Mouse (Mus musculus): ENCODE data around the gene Nck2. TPM values are rescaled to one million over a fixed set of nuclear protein-coding genes. Genes with fewer than 3 reads are reported as not detected.
A peak's percentile ranks its signal among the peaks of the same experiment; 100 is the strongest.
"Not testable (repeated sequence)": the region's sequence is repeated elsewhere in the genome, so short reads cannot be mapped to it uniquely, and the experiment has no call there.

The Nck2 gene
- polyA plus RNA-seq, 2 experiments, result 8.4 to 9.0 TPM

GRCm38 (mm10) chr1:43542339-43542738 lies 98.0 kb downstream of the Nck2 start:
- Histone ChIP-seq H3K9me3 (ENCODE audit: control insufficient read depth, low read length) (no peaks in the 10 kb centered on the region), H3K27ac (no peak overlapping the region), H3K4me3 (ENCODE audit: insufficient read depth in 1 of 2, low read depth in 2 of 2, low read length in 2 of 2) (no peak overlapping the region), H3K27me3 (ENCODE audit: control insufficient read depth, insufficient read depth, low read length) (no peaks in the 10 kb centered on the region), H3K4me2 (ENCODE audit: low read depth) (no peak overlapping the region), H3K36me3 (replicated peaks; ENCODE audit: control insufficient read depth, insufficient read depth, low read depth) (no peaks in the 10 kb centered on the region; the same call in 1 of the 2 replicates), H3K4me1 (replicated peaks; ENCODE audit: control insufficient read depth in 2 of 2, insufficient read depth in 2 of 2, low read length in 1 of 2) (peaks cover 15 to 44% of the 10 kb centered on the region in 2 experiments), H3K9ac (replicated peaks) (no peak overlapping the region)
- WGBS (ENCODE audit: insufficient replicate concordance), result 19% methylated on average over 4 of the region's 4 CpGs
- TF ChIP-seq CTCF (IDR thresholded peaks at IDR 0.05; ENCODE audit: low read depth) (no peak), EP300 (IDR thresholded peaks at IDR 0.05; ENCODE audit: low read depth) (no peak)
- DNase-seq (ENCODE audit: low read depth in 3 of 3, low spot score in 3 of 3) (no peak), ATAC-seq (ENCODE audit: insufficient read depth) (no peak)

GRCm38 (mm10) chr1:43547644-43548043 lies 103.3 kb downstream of the Nck2 start:
- Histone ChIP-seq H3K36me3 (replicated peaks; ENCODE audit: control insufficient read depth, insufficient read depth, low read depth) (no peaks in the 10 kb centered on the region), H3K4me2 (ENCODE audit: low read depth) (peak overlapping the region; percentile 45), H3K9ac (replicated peaks) (no peak overlapping the region), H3K27me3 (ENCODE audit: control insufficient read depth, insufficient read depth, low read length) (no peaks in the 10 kb centered on the region), H3K9me3 (ENCODE audit: control insufficient read depth, low read length) (no peaks in the 10 kb centered on the region), H3K4me3 (ENCODE audit: insufficient read depth in 1 of 2, low read depth in 2 of 2, low read length in 2 of 2) (no peak overlapping the region), H3K27ac (peak overlapping the region; percentile 32), H3K4me1 (replicated peaks; ENCODE audit: control insufficient read depth in 2 of 2, insufficient read depth in 2 of 2, low read length in 1 of 2) (peaks cover 24 to 29% of the 10 kb centered on the region in 2 experiments)
- TF ChIP-seq EP300 (IDR thresholded peaks at IDR 0.05; ENCODE audit: low read depth) (peak; percentile 73), CTCF (IDR thresholded peaks at IDR 0.05; ENCODE audit: low read depth) (no peak)
- 8% methylated on average over 2 of the region's 2 CpGs for WGBS (ENCODE audit: insufficient replicate concordance)
- DNase-seq (ENCODE audit: low read depth in 3 of 3, low spot score in 3 of 3) (peak in 2 of 3 experiments; percentile 64 to 68), ATAC-seq (ENCODE audit: insufficient read depth) (peak; percentile 89)

GRCm38 (mm10) chr1:43548749-43549148 lies 104.4 kb downstream of the Nck2 start:
- peaks cover 26 to 30% of the 10 kb centered on the region in 2 experiments for H3K4me1 ChIP-seq (replicated peaks; ENCODE audit: control insufficient read depth in 2 of 2, insufficient read depth in 2 of 2, low read length in 1 of 2)
- ATAC-seq (ENCODE audit: insufficient read depth), result no peak
- no peaks in the 10 kb centered on the region for H3K9me3 ChIP-seq (ENCODE audit: control insufficient read depth, low read length)
- peak overlapping the region; percentile 32 for H3K27ac ChIP-seq
- no peaks in the 10 kb centered on the region; the same call in 1 of the 2 replicates for H3K36me3 ChIP-seq (replicated peaks; ENCODE audit: control insufficient read depth, insufficient read depth, low read depth)
- H3K27me3 ChIP-seq (ENCODE audit: control insufficient read depth, insufficient read depth, low read length), result no peaks in the 10 kb centered on the region
- DNase-seq (ENCODE audit: low read depth in 3 of 3, low spot score in 3 of 3), result no peak
- WGBS (ENCODE audit: insufficient replicate concordance), result 70% methylated on average over 5 of the region's 5 CpGs
- H3K4me3 ChIP-seq (ENCODE audit: insufficient read depth in 1 of 2, low read depth in 2 of 2, low read length in 2 of 2), result no peak overlapping the region
- no peak overlapping the region for H3K4me2 ChIP-seq (ENCODE audit: low read depth)
- no peak overlapping the region for H3K9ac ChIP-seq (replicated peaks)
- TF ChIP-seq EP300 (IDR thresholded peaks at IDR 0.05; ENCODE audit: low read depth) (no peak), CTCF (IDR thresholded peaks at IDR 0.05; ENCODE audit: low read depth) (no peak)

GRCm38 (mm10) chr1:43550525-43550924 lies 106.1 kb downstream of the Nck2 start:
- Histone ChIP-seq H3K36me3 (replicated peaks; ENCODE audit: control insufficient read depth, insufficient read depth, low read depth) (no peaks in the 10 kb centered on the region; the same call in 1 of the 2 replicates), H3K9me3 (ENCODE audit: control insufficient read depth, low read length) (no peaks in the 10 kb centered on the region), H3K27ac (no peak overlapping the region), H3K27me3 (ENCODE audit: control insufficient read depth, insufficient read depth, low read length) (no peaks in the 10 kb centered on the region), H3K4me3 (ENCODE audit: insufficient read depth in 1 of 2, low read depth in 2 of 2, low read length in 2 of 2) (no peak overlapping the region), H3K9ac (replicated peaks) (no peak overlapping the region), H3K4me2 (ENCODE audit: low read depth) (no peak overlapping the region), H3K4me1 (replicated peaks; ENCODE audit: control insufficient read depth in 2 of 2, insufficient read depth in 2 of 2, low read length in 1 of 2) (peaks cover 32 to 41% of the 10 kb centered on the region in 2 experiments)
- DNase-seq (ENCODE audit: low read depth in 3 of 3, low spot score in 3 of 3) (no peak), ATAC-seq (ENCODE audit: insufficient read depth) (no peak)
- no peak for TF ChIP-seq CTCF (IDR thresholded peaks at IDR 0.05; ENCODE audit: low read depth)
- no peak for TF ChIP-seq EP300 (IDR thresholded peaks at IDR 0.05; ENCODE audit: low read depth)
- 80% methylated on average over 3 of the region's 3 CpGs for WGBS (ENCODE audit: insufficient replicate concordance)

- not testable (repeated sequence) for DNase-seq (ENCODE audit: low read depth in 3 of 3, low spot score in 3 of 3); H3K36me3 ChIP-seq (replicated peaks; ENCODE audit: control insufficient read depth, insufficient read depth, low read depth); H3K9ac ChIP-seq (replicated peaks); H3K27ac ChIP-seq; H3K27me3 ChIP-seq (ENCODE audit: control insufficient read depth, insufficient read depth, low read length); ATAC-seq (ENCODE audit: insufficient read depth); H3K4me3 ChIP-seq (ENCODE audit: insufficient read depth in 1 of 2, low read depth in 2 of 2, low read length in 2 of 2); H3K4me2 ChIP-seq (ENCODE audit: low read depth); H3K9me3 ChIP-seq (ENCODE audit: control insufficient read depth, low read length)
- 86% methylated on average over 37 of the region's 37 CpGs for WGBS (ENCODE audit: insufficient replicate concordance)
- H3K4me1 ChIP-seq (replicated peaks; ENCODE audit: control insufficient read depth in 2 of 2, insufficient read depth in 2 of 2, low read length in 1 of 2), result peaks cover 31 to 42% of the 10 kb centered on the region in 2 experiments
Observed at GRCm38 (mm10) chr1:43553989-43554679, 109.8 kb downstream of the Nck2 start.
